Mouse (Mus musculus) urinary bladder, adult 18-20 months (tissue): ENCODE data around the gene Nacc1.
"Not testable (repeated sequence)": the region's sequence is repeated elsewhere in the genome, so short reads cannot be mapped to it uniquely, and the experiment has no call there.

ENCODE experiments used
- DNase-seq, 2 experiments: peaks; one replicate each; pipeline ENCODE4 v3.0.0; 2022; ENCODE audit warnings: low spot score in 2 of 2, mixed read lengths in 2 of 2

Gene Nacc1

DNA sequence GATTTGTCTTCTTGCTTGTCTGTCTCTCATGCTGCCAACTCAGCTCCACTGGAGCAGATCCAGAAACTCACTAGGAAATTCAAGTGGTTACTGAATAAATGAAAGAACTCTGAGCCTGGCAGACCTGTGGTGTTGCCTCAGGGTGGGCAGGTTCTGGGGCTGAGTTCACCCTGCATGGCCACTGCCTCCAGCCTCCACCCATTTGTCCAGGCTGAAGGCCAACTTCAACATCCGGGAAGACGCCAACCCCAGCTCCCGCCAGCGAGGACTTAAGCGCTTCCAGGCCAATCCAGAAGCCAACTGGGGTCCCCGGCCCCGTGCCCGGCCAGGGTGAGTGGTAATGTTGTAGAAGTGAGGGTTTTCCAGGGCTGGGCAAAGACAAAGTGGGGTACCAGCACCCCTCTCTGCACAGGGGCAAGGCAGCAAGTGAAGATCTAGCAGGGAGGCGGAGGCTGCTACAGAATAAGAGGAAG, 11.3 kb upstream of the Nacc1 start:
- peak in 1 of 2 experiments; percentile 56 for DNase-seq

DNA sequence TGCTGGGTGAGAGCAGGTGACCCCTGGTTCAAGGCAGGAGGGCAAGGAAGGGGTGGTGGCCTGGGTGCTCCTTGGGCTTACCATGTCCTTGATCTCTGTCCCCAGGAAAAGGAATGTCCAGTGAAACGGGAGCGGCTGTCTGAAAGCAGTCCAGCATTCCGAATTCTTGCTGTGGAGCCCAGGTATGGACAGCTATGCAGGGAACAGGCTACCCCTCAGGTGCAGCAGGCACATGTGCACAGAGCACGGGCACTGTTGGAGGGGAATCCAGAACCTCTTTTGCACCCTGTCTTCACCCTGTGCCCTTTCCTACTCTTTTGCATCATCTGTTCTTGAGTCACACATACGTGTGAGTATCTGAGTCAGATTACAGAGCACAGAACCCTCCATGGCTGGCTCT, 10.6 kb upstream of the Nacc1 start:
- no peak for DNase-seq

DNA sequence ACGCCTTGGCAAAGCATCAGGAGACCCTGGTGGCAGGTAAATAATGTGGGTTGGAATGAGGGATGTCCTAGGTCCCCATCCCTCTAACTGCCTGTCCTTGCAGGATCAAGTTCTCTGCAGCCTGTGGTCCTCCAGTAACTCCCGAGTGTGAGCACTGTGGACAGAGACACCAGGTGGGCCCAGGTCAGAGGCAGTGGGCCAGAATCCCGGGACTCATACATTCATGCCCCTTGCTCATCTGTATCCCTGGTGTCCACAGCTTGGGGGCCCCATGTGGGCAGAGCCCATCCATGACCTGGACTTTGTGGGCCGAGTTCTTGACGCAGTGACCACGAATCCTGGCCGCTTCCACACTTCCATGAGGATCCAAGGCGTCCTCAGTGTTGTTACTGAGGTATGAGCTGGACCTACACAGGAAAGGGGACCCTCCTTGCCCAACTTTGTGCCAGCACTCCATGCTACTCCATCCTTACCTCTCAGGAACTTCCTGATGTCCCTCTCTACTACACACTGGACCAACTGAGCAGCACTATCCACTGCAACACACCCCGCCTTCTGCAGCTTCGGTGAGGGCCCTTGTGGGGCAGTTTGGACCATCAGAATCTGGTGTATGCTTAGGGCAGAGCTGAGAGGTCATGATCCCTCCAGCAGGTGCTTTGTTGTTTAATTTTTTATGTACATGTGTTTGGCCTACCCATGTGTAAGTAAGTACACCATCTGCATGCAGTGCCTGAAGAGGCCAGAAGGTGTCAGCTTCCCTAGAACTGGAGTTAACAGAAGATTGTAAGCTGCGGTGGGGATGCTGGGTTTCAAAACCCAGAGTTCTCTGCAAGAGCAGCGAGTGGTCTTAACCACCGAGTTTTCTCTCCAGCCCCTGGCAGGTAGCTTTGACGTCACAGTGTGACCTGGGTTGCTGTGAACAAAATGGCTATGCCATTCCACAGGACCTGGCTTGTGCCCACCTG, 9.8 kb upstream of the Nacc1 start:
- no peak for DNase-seq

DNA sequence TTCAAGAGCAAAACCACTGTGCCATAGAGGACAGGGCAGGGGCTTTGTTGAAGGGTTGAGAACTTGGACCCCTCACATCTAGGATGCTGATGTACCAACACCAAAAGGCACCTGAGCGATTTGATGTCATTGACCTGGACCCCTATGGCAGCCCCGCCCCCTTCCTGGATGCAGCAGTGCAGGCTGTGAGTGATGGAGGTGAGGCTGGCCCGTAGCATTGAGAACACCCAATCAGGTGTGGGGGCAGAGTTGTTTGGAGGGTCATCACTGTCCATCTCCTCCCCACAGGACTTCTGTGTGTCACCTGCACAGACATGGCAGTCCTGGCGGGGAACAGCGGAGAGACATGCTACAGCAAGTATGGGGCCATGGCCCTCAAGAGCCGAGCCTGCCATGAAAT, 7.5 kb upstream of the Nacc1 start:
- DNase-seq: no peak

DNA sequence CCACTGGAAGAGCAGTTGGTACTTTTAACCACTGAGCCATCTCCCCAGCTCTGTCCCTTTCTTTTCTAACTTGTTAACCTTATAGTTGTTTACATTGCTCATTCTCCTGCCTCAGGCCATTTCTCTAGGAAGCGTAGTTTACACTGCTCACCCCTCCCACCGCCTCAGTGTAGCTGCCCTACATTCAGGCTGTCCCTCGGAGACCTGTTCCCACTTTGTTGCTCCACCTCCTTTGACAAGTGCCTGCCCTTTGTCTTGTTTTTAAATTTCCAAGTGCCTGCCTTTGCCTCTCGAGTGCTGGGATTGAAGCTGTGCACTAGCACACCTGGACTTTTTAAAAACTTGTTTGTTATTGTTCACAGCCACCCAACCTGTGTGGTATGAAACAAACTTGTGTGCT, 5.7 kb upstream of the Nacc1 start:
- DNase-seq: no peak

DNA sequence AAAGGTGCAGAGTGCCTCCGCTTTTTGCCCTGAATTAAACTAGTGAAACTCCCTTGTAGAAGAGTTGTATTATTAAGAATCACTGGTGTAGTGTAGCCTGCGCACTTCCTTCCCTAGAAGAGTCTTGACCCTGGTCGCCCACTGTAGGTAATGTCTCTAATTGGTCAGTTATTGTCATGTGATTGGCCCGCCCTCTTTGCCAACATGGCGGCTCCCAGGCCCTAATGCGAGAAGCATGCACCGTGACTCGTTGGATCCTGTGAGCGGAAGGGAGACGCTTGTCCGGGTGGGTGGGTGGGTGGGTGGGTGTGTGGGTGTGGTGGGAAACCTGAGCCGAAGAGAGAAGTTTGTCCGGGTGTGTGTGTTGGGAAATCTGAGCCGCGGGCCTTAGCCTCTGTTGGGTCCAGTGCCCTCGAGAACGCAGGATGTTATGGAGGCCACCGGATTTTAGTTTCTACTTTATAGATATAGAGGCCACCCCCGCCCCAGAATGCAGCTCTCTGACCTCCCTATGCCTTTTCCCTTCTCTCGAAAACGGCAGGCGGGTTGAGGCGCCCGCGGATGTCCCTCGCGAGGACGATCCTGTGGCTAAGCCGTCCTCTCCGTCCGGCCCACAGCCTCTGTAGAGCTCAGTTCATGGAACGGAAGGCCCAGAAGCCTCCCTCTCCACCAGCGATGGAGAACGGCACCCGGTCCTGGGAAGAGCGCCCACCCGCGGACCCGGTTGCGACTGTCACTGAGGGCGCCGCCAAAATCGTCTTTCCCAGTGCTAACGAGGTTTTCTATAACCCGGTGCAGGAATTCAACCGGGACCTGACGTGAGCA, 1.6 kb upstream of the Nacc1 start:
- DNase-seq: peak; percentile 86 to 88

DNA sequence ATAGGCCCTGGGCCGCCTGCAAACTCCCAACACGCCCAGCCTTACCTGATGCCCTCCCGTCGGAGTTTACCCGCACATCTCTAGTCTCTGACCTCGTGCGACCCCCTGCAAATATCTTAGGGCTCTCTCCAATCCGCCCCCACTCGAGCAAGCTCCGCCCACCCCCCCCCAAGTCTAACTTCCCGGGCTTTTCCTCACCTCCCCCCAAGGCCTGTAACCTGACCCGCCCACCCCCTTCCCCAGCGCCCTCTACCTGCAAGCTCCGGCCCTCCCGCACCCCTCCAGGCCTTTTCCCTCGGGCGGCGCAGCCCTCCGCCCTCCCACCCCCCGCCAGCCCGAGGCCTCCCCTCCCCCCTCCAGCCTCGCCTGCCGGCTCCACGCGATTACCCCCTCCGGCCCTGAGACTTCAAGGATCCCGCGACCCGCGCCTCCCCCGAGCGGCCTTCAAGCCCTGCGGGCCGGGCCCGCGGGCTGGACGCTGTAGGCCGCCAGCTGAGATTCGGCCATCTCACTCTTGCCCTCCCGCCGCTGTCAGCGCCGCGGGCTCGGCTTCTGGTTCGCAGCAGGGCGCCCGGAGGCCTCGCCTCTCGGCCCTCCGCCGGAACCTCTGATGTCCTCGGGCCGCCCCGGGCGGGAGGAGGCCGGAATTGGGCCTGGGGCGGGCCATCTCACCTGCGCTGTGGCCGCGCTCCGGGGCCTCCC, 508 bp downstream of the Nacc1 start:
- DNase-seq: peak in 1 of 2 experiments; percentile 37

DNA sequence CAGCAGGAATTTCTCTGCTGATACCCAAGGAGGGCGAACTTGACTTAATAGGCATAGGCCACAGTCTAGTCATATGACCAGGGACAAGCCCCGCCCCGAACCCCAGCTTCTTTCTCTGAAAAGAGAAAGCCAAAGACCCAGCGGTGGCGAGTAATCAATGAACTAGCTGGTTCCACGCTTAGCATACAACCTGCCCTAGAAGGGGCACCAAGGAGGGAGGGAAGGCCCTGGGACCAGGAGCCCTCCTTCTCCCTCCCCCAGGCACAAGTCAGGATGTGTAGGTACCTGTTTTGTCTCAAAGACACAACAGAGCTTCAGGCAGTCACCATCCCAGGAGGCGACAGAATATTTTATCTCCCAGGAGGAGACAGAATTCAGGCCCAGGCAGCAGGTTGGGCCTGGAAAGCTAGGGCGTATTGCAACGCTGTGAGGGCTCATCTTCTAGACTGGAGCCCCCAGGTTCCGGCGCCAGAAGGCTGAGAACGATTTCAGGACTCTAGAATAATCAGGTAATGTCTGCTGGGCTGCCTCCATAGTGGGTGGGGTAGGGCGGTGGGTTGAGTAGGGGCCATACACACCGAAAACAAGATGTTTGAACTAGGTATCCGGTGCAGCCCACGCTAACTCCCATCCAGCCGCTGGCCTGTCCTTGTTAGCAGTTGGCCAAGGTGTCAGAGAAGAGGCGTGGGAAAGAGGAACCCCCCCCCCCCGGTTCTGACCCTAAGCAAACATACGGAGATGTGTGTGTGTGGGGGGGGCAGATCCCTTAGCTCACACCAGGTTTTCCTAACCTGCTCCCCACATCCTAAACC, 1.3 kb downstream of the Nacc1 start, which contains the start of gene Trmt1:
TSS of gene Trmt1 (plus strand) at position 117 of the 812 bp plus-strand sequence.
- DNase-seq: no peak

DNA sequence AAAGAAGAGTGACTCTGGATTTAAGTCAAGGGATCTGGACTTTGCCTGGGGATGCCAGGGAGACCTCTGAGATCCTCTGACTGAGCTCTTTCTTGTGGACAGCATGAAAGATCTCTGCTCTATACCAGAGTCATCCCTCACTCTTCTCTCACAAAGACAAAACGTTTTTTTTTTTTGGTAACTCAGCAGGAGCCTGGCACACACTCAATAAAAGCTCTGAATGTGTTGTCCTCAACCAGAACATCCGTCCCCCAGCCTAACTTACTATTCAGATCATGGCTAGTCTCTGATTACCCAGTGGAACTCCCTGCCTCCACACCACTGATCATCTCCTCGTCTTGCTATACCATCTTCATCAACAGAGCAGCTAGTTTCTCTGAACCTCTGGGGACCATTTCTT, 3.1 kb downstream of the Nacc1 start:
- no peak for DNase-seq

DNA sequence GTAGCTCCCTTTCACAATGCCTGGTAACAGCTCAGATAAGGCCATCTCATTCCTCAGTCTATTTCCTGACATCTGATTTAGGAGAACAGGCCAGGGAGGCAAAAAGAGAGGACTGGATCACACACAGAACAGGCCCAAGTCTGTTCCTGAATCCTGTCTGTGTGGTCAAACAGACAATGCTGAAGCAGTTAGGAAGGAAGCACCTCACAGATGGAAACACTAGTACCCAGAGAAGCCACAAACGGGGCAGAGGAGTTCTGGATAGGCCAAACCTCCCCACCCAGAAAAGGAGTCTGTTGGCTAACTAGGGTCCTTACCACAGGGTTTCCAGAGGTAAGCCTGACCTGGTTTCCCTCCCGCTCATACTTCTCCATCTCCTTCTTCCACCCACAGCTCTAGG, 5.4 kb downstream of the Nacc1 start:
- no peak for DNase-seq

DNA sequence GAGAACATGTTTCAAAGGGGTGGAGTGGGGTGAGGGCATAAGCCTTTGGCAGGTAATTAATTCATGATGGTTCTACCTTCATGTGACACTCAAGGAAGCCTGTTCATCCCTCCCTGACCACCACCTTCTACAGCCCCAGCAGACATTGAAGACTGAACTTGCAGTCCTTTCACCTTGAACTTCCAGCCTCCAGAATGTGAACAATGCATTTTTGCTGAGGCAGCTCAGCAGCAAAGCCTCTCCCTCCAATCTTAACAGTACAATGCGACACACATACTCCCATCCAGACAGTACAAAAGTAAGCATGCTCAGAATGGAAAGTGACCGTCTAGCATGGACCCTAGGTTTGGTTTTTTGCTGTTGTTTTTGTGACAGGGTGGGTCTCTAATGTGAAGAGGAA, 6.2 kb downstream of the Nacc1 start:
- DNase-seq: no peak

DNA sequence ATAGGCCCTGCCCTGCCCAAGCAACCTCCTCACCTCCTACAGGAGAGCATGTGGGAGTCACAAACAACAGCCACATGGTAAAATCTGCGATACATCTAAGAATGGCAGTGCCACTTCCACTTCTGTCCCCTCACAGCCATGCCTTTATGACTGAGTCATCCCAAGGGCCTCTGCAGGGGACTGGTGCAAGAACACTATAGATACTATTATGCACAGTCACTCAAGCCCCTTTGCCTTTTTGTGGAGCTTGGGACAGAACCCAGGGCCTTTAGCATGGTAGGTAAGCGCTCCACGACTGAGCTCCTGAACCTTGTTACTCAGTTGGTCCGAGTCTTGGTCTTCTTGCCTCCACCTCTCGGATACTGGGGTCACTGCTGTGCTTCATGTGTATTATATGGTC, 10.4 kb downstream of the Nacc1 start:
- DNase-seq: no peak

DNA sequence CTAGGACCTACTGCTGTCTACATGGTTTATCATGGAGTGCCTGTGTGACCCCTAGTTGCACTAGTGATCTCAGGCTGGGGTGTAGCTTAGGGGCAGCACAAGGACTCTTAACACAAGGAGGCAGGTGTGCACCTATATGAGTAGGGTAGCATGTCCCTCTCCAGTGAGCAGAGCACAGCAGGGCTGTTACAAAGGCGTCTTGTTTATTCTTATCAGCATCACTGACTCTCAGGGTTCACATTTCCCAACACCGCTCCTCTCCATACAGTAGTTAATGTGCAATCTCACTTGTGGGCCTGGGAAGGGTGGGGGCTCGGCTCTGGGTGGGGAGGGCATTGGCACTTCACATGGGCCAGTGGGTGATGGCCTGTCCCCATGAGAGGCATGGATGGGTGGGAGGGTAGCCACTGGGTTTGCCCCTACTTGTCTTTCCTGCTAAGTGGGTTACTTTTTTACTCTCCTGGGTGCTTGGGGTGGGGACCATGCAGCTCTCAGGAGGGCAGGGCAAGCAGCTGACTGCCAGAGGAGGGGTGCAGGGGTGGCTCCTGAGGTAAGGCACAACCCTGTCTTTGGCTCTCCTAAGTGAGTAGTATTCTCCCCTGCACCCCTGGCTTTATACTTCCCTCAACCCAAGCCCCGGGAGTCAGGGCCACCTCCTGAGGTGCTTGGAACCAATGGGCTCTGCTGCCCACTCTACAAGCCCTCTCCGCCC, 17.2 kb downstream of the Nacc1 start:
- not testable (repeated sequence) for DNase-seq

DNA sequence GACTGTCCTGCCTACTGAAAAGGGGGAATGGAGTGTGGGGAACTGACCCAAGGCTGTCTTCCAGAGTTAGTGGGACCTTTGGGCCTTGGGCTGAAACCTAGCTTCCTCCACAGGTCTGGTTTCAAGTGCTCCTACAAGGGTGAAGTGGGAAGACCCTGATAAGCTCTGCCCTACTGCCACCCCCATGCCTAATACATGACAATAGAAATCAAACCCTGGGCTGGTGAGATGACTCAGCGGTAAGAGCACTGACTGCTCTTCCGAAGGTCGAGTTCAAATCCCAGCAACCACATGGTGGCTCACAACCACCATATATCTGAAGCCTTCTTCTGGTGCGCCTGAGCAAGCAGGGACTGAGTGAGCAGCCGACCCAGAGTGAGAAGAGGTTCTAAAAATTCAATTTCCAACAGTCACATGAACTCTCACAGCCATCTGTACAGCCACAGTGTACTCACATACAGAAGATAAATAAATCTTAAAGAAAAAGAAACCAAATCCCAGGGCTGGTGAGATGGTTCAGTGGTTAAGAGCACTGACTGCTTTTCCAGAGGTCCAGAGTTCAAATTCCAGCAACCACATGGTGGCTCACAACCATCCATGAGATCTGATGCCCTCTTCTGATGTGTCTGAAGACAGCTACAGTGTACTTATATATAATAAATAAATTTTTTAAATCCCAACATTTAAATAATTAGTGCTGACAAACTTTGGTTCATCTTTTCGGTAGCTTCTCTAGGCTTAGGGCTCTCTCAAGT, 18.8 kb downstream of the Nacc1 start:
- no peak for DNase-seq

DNA sequence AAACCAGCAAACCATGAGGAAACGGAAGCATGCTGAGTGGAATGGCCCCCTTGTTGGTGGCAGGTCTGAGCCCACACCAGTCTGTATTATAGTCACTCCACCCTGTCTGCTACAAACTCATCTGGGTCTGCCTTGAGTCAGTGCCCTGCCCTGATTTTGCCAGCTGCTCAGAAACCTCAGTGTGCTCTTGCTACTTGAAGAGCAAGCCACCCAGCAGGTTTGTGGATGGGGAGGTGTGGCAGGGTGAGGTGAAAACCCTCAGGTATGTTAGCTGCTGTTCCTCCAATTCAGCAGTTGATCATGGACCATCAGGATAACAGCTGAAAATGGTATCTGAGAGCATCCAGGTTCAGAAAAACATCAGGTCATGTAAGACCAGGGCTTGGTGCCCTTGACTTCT, 19.6 kb downstream of the Nacc1 start:
- DNase-seq: no peak

DNA sequence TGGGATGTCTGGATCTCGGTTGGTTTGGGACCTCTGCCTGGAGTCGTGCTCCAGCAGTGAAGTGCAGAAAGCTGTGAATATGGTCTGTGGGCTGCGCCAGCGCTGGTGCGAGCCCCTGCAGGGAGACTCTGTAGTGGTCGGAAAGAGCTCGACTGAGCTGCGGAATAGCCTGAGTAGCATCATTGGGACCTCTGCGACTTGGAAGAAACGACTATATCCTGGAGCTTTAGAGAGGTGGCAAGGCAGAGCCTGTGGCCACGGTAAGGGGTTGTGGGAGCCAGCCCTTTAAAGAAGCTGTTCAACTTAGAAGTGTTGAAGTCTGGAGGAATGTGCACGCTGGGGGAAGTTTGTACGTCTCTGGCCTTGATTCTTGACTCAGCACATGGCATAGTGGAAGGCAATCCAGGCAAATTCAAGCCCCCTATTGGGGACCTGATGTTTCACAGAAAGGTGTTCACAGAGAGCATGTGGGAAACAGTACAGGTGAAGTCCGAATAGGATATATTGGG, 22.2 kb downstream of the Nacc1 start:
- DNase-seq: no peak

DNA sequence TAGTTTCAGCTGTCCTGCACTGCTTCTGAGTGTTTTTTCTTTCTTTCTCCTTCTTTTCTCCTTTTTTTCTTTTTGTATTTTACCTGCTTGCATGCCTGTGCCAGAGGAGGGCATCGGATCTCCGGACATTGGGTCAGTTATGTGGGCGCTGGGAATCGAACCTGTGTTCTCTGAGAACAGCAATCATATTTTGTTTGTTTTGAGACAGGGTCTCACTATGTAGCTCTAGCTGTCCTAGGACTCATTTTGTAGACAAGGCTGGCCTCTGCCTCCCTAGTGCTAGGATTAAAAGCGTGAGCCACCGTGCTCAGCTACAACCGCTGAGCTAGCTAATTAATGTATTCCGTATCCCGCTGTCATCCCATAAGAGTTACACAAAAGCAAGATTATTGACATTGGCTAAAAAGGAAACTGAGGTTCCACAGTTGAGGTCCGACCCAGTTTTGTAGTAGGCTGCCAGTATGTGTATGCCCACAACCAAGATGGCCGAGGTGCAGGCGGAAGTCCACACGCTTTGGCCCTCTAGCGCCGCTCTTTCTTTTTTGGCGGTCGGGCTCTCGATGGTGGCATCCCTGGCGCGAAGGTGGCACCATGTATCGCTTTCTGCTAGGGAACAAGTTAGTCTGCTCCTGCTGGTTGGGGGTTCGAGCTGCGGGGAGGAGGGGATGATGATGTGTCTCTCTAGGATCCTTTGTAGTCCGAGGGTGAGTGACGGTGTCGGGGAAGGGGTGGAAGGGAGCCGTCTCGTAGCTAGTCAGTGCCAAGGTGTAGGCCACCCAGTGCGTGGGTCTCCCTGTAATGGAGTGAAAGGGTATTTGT, 22.9 kb downstream of the Nacc1 start:
- peak; percentile 68 to 73 for DNase-seq

DNA sequence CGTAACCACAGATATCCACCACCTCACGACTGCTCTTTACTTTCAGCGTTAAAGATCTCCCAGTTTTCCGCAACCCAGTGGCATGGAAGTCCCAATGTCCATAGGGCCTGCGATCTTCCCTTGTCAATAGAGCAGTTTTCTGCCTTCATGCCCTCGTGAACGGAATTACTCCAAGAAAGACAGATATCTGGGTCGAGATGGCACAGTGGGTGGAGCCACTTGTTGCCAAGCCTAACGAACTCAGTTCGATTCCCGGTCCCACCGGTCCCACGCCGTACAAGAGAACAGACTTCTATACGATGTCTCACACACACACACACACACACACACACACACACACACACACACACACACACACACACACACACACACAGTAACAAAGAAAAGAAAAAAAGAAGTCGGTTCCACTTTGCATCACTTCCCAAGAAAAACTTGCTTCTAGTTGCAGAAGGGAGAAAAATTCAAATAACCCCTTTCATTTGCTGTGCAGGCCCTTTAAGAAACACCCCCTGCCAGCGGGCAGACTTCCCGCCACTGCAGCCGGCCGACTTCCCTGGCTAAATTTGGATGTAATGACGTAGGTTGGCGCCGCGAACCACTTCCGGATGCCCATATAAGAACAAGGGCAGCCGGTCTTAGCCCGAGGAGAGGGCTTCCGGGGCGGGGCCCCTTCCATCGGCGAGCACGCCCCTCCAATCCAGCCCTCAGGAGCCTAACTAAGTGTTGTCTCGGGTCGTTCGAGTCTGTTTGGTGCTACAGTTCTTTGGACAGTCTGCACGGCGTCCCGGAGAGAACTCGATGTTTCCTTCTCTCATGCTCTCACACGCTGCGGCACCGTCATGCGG, 24.0 kb downstream of the Nacc1 start:
- peak; percentile 84 to 97 for DNase-seq
